Mouse (Mus musculus) small intestine, adult 2 months (tissue): ENCODE measurements around the gene Spag9. TPM values are rescaled to one million over a fixed set of nuclear protein-coding genes. Genes with fewer than 3 reads are reported as not detected.

Experiments
- H3K27ac ChIP-seq: fragments of 200-500 bp; 2 replicates; pipeline ENCODE4 v1.5.1; 2012; ENCODE audit warnings: low read depth, low read length, control low read depth, inconsistent platforms; ENCODE audit not compliant: insufficient read depth
- H3K27me3 ChIP-seq: fragments of 200-500 bp; 2 replicates; pipeline ENCODE4 v1.6.1; 2012; ENCODE audit warnings: mild to moderate bottlenecking, moderate library complexity, low read length, inconsistent platforms; ENCODE audit not compliant: control insufficient read depth, insufficient read depth
- H3K36me3 ChIP-seq: fragments of 200-500 bp; 2 replicates; pipeline ENCODE4 v1.6.1; 2012; ENCODE audit warnings: mild to moderate bottlenecking, low read length, control low read depth, inconsistent platforms; ENCODE audit not compliant: control insufficient read depth, insufficient read depth
- H3K4me1 ChIP-seq: fragments of 200-500 bp; 2 replicates; pipeline ENCODE4 v1.6.1; 2012; ENCODE audit warnings: low read length, inconsistent platforms, mixed read lengths; ENCODE audit not compliant: control insufficient read depth, insufficient read depth, insufficient read length
- H3K4me3 ChIP-seq: fragments of 200-500 bp; 2 replicates; pipeline ENCODE4 v1.5.1; 2012; ENCODE audit warnings: low read depth, mild to moderate bottlenecking, control low read depth, inconsistent platforms, low read length, moderate library complexity
- CTCF ChIP-seq: fragments of 200-500 bp; IDR thresholded peaks from 2 replicates; pipeline ENCODE4 v1.5.1; 2012; ENCODE audit warnings: low read depth, mild to moderate bottlenecking, control low read depth, inconsistent platforms, low read length, moderate library complexity, mixed read lengths; ENCODE audit not compliant: insufficient replicate concordance, insufficient read length; ENCODE audit errors: extremely low read depth
- POLR2A ChIP-seq: fragments of 200-500 bp; IDR thresholded peaks from 2 replicates; pipeline ENCODE4 v1.6.1; 2012; ENCODE audit warnings: low read depth, mild to moderate bottlenecking, control low read depth, inconsistent platforms, low read length, moderate library complexity
- WGBS: fragments of 180-500 bp; shearing (Covaris S2); methylation state at CpG from one replicate; pipeline ENCODE4 v1.1.7; 2018; 5-methylcytosine and 5-hydroxymethylcytosine counted together
- polyA plus RNA-seq: library from polyadenylated mRNA; depleted of rRNA; stranded (reverse); fragments of >200 nt; gene quantifications from 2 replicates; pipeline ENCODE4 v1.2.3, GENCODE M21; 2012

Gene Spag9
- polyA plus RNA-seq, 1 experiment, result 32.4 TPM

GRCm38 (mm10) chr11:94130118-94131095 lies 134.5 kb downstream of the Spag9 start:
- Histone ChIP-seq H3K27me3 (no peaks in the 10 kb centered on the region), H3K4me1 (peaks cover 19% of the 10 kb centered on the region), H3K36me3 (no peaks in the 10 kb centered on the region), H3K4me3 (no peak overlapping the region), H3K27ac (no peak overlapping the region)
- TF ChIP-seq POLR2A (no peak), CTCF (no peak)
- WGBS, result 60% methylated on average over 4 of the region's 4 CpGs

- H3K4me1 ChIP-seq, result peaks cover 47% of the 10 kb centered on the region
- peak overlapping the region; percentile 98 for H3K27ac ChIP-seq
- no peaks in the 10 kb centered on the region for H3K27me3 ChIP-seq
- WGBS, result 5% methylated on average over 11 of the region's 11 CpGs
- H3K36me3 ChIP-seq, result no peaks in the 10 kb centered on the region
- TF ChIP-seq POLR2A (no peak; the same call in 1 of the 2 replicates), CTCF (peak; percentile 94; the same call in 1 of the 2 replicates)
- 0 out of 2 replicates have a peak overlapping the region, but pooled peaks have one; percentile 12 for H3K4me3 ChIP-seq
These were observed 137.6 kb downstream of the Spag9 start for GRCm38 (mm10) chr11:94133344-94133955.

- peak overlapping the region; percentile 98 for H3K27ac ChIP-seq
- no peaks in the 10 kb centered on the region for H3K27me3 ChIP-seq
- H3K4me3 ChIP-seq, result no peak overlapping the region
- no peak for TF ChIP-seq POLR2A
- TF ChIP-seq CTCF, result no peak
- WGBS, result 22% methylated on average over 18 of the region's 18 CpGs
- peaks cover 51% of the 10 kb centered on the region for H3K4me1 ChIP-seq
- H3K36me3 ChIP-seq, result no peaks in the 10 kb centered on the region
These were observed 138.4 kb downstream of the Spag9 start for GRCm38 (mm10) chr11:94134076-94134838.

DNA sequence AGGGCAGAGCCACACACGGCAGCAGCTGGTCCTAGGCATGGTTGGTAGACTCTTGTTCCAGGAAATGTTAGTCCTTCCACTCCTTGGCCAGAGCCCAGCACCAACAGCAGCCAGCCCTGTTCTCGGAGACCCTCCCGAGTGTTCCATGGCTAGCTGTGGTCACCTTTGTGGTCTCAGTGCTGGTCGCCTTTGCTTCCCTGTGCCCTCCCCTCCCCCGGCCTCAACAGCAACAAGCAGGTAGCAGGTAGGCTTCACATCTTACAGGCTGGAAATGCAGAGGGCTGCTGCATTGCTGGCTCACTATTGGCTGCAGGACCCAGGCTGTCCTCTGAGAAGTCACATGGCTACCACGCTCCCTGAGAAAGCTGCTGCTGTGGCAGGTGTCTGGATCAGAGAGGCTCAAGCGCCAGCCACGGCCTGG lies 139.7 kb downstream of the Spag9 start:
- peak overlapping the region; percentile 93 for H3K27ac ChIP-seq

GRCm38 (mm10) chr11:94136656-94137055 lies 140.8 kb downstream of the Spag9 start:
- Histone ChIP-seq H3K27ac (peak overlapping the region; percentile 87; the same call in 1 of the 2 replicates), H3K4me1 (peaks cover 49% of the 10 kb centered on the region), H3K27me3 (no peaks in the 10 kb centered on the region), H3K4me3 (no peak overlapping the region), H3K36me3 (no peaks in the 10 kb centered on the region)
- TF ChIP-seq POLR2A (no peak), CTCF (no peak)
- 56% methylated on average over 7 of the region's 7 CpGs for WGBS

More for the DNA sequence above, 139.7 kb downstream of the Spag9 start:
- Histone ChIP-seq H3K4me3 (no peak overlapping the region), H3K36me3 (no peaks in the 10 kb centered on the region), H3K4me1 (peaks cover 49% of the 10 kb centered on the region), H3K27me3 (no peaks in the 10 kb centered on the region)
- no peak for TF ChIP-seq CTCF
- no peak; the same call in 1 of the 2 replicates for TF ChIP-seq POLR2A
- WGBS, result 32% methylated on average over 8 of the region's 8 CpGs

GRCm38 (mm10) chr11:94137326-94138061 lies 141.6 kb downstream of the Spag9 start:
- H3K36me3 ChIP-seq, result no peaks in the 10 kb centered on the region
- no peaks in the 10 kb centered on the region for H3K27me3 ChIP-seq
- TF ChIP-seq POLR2A (no peak), CTCF (no peak)
- peaks cover 49% of the 10 kb centered on the region for H3K4me1 ChIP-seq
- peak overlapping the region; percentile 87 for H3K27ac ChIP-seq
- 37% methylated on average over 14 of the region's 14 CpGs for WGBS
- H3K4me3 ChIP-seq, result no peak overlapping the region
